Mouse (Mus musculus) gastrocnemius, adult 18-20 months (tissue): ENCODE data around the gene Kdf1. TPM values are rescaled to one million over a fixed set of nuclear protein-coding genes. Genes with fewer than 3 reads are reported as not detected.
"Not testable (repeated sequence)": the region's sequence is repeated elsewhere in the genome, so short reads cannot be mapped to it uniquely, and the experiment has no call there.

Source experiments
- DNase-seq: peaks from one replicate; pipeline ENCODE4 v3.0.0; 2021; ENCODE audit warnings: low spot score
- total RNA-seq, 2 experiments: library from RNA; stranded (reverse); gene quantifications; 2 replicates each; pipeline ENCODE4 v1.2.3; 2021

Gene Kdf1
- total RNA-seq, 2 experiments from 2014 or later: not detected

- DNase-seq: no peak
These were observed 21.9 kb upstream of the Kdf1 start for GRCm38 (mm10) chr4:133496738-133497445.

GRCm38 (mm10) chr4:133497461-133498159 lies 21.2 kb upstream of the Kdf1 start:
- DNase-seq: no peak

GRCm38 (mm10) chr4:133498160-133498724 lies 20.5 kb upstream of the Kdf1 start, which contains the start of gene Trnp1:
Trnp1 (minus strand) TSS chr4:133498550.
- peak; percentile 54 for DNase-seq

GRCm38 (mm10) chr4:133501514-133501913 lies 17.2 kb upstream of the Kdf1 start:
- DNase-seq: no peak

GRCm38 (mm10) chr4:133504300-133504699 lies 14.5 kb upstream of the Kdf1 start:
- no peak for DNase-seq

- no peak for DNase-seq
These were observed 13.8 kb upstream of the Kdf1 start for GRCm38 (mm10) chr4:133504755-133505485.

GRCm38 (mm10) chr4:133506573-133506972 lies 12.2 kb upstream of the Kdf1 start:
- DNase-seq: no peak

- DNase-seq: no peak
These were observed 9.8 kb upstream of the Kdf1 start for GRCm38 (mm10) chr4:133508990-133509389.

- DNase-seq: no peak
These were observed 7.7 kb upstream of the Kdf1 start for GRCm38 (mm10) chr4:133511050-133511449.

GRCm38 (mm10) chr4:133512511-133512910 lies 6.3 kb upstream of the Kdf1 start:
- DNase-seq: not testable (repeated sequence)

- DNase-seq: peak; percentile 80
These were observed 5.8 kb upstream of the Kdf1 start for GRCm38 (mm10) chr4:133512972-133513371.

- no peak for DNase-seq
These were observed 554 bp downstream of the Kdf1 start for GRCm38 (mm10) chr4:133519369-133519665.

- no peak for DNase-seq
These were observed 2.7 kb downstream of the Kdf1 start for GRCm38 (mm10) chr4:133521502-133521901.

GRCm38 (mm10) chr4:133527788-133528187 lies 9.0 kb downstream of the Kdf1 start:
- no peak for DNase-seq

- DNase-seq: no peak
These were observed 14.0 kb downstream of the Kdf1 start for GRCm38 (mm10) chr4:133532777-133533176.

- no peak for DNase-seq
These were observed 17.3 kb downstream of the Kdf1 start for GRCm38 (mm10) chr4:133536081-133536480.

- no peak for DNase-seq
These were observed 17.9 kb downstream of the Kdf1 start for GRCm38 (mm10) chr4:133536652-133537051.

- DNase-seq: peak; percentile 97
These were observed 26.8 kb downstream of the Kdf1 start, which contains the start of gene Nudc for GRCm38 (mm10) chr4:133545272-133546231. Nudc (minus strand) TSS chr4:133545996.

- DNase-seq: no peak
These were observed 33.3 kb downstream of the Kdf1 start for GRCm38 (mm10) chr4:133552029-133552428.

- no peak for DNase-seq
These were observed 34.1 kb downstream of the Kdf1 start, which contains the start of gene Nr0b2 for GRCm38 (mm10) chr4:133552768-133553447. Nr0b2 (plus strand) TSS chr4:133553376.
